Mouse (Mus musculus): ENCODE measurements around the gene Creb3l4.

The Creb3l4 gene

DNA sequence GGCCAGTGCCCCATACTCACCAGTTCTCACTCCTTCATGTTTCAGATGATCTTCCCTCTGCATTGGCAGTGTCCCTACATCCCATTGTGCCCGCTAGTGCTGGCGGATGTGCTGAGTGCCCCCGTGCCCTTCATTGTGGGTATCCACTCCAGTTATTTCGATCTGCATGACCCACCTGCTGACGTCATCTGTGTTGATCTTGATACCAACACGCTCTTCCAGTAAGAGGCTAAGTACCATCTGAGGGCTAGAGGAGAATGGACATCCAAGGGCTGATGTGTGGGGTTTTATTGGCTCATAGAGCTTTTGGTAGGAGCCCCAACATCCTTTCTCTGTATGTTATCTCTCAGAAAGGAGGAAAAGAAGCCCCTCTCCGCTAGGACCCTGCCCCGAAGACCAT is 27.5 kb upstream of the Creb3l4 start:
- ChIA-PET CTCF (interaction anchor here in 1 of 4 experiments (1.2 kb wide), 1 partner anchor 13 kb away, joined by 3 read pairs; no protein-coding TSS in a partner anchor), POLR2A (interaction anchor here in 3 of 4 experiments (0.5 to 1.2 kb wide), 6 partner anchors 9 to 74 kb away, joined by 3 to 5 read pairs (median 3); partner anchors contain the start of genes Gatad2b (in 2 of the 3) and Slc39a1 (in 1 of the 3))

DNA sequence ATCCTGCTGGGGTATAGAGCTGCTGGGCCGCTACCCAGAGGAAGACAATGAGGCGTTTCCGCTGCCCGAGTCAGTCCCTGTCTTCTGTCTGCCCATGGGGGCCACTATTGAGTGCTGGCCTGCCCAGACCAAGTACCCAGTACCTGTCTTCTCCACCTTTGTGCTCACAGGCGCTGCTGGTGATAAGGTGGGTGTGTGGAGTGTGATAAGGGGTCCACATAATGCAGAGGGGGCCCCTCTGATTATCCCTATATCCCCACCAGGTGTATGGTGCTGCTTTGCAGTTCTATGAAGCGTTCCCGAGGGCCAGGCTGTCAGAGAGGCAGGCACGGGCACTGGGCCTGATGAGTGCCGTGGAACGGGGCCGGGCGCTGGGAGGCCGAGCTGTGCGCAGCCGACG is 25.7 kb upstream of the Creb3l4 start:
- CTCF ChIA-PET: no interaction called here
- POLR2A ChIA-PET: interaction anchor here in 3 of 4 experiments (0.6 to 4.9 kb wide), 7 partner anchors 12 to 180 kb away, joined by 3 to 33 read pairs (median 4); partner anchors contain the start of genes Gatad2b (in 2 of the 3), Rab13 (in 1 of the 3), Rps27 (in 1 of the 3) and Slc39a1 (in 1 of the 3)

GRCm38 (mm10) chr3:90268190-90268589 is 24.9 kb upstream of the Creb3l4 start:
- POLR2A ChIA-PET: interaction anchor here in 3 of 4 experiments (0.6 to 4.9 kb wide), 9 partner anchors 9 to 355 kb away, joined by 3 to 55 read pairs (median 12); partner anchors contain the start of genes Rab13 (in 2 of the 3), Rps27 (in 2 of the 3), Gatad2b (in 1 of the 3) and Il6ra (in 1 of the 3)
- CTCF ChIA-PET: no interaction called here

DNA sequence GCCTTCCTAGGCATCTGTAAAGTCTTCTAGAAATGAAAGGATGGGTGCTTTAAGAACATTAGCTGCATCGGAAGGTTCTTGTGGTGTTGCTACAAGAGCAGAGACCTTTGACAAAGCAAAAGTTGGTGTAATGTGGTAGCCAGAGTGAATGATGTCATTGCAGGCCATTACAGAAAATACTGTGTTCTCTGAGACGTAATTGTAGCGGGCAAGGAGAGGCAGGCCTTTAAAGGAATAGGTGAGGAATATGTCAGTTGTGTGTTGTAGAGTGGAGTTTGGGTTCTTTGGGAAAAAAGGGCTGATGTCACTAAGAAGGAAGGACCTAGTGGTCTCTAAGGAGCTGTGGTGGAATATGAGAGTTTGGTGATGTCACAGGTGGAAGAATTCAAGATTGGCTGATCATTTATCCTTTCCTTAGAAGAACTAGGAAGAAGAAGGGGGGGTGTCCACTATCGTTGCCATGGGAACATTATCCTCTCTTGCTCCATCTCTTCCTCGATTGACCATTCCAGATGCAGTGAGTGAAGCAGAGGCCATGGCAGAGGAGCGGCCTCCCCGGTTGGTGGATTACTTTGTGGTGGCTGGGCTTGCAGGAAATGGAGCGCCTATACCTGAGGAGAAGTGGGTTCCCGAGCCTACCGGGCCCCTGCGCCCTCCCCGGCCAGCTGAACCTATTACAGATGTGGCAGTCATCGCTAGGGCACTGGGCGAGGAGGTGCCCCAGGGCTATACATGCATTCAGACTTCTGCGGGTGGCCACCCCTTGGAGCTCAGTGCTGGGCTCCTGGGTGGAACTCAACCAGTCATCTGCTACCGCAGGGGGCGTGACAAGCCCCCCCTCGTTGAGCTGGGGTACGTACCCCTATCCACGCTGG is 23.8 kb upstream of the Creb3l4 start:
- ChIA-PET POLR2A (interaction anchor here in 3 of 4 experiments (0.5 to 4.9 kb wide), 46 partner anchors 7 to 1792 kb away, joined by 3 to 55 read pairs (median 6); partner anchors contain the start of genes Gatad2b (in 2 of the 3), Jtb (in 2 of the 3), Slc27a3 (in 2 of the 3) and Slc39a1 (in 2 of the 3)), CTCF (interaction anchor here in 3 of 4 experiments (0.6 to 1.5 kb wide), 8 partner anchors 7 to 785 kb away, joined by 3 to 7 read pairs (median 3); partner anchors contain the start of gene Gatad2b (in 1 of the 3))

DNA sequence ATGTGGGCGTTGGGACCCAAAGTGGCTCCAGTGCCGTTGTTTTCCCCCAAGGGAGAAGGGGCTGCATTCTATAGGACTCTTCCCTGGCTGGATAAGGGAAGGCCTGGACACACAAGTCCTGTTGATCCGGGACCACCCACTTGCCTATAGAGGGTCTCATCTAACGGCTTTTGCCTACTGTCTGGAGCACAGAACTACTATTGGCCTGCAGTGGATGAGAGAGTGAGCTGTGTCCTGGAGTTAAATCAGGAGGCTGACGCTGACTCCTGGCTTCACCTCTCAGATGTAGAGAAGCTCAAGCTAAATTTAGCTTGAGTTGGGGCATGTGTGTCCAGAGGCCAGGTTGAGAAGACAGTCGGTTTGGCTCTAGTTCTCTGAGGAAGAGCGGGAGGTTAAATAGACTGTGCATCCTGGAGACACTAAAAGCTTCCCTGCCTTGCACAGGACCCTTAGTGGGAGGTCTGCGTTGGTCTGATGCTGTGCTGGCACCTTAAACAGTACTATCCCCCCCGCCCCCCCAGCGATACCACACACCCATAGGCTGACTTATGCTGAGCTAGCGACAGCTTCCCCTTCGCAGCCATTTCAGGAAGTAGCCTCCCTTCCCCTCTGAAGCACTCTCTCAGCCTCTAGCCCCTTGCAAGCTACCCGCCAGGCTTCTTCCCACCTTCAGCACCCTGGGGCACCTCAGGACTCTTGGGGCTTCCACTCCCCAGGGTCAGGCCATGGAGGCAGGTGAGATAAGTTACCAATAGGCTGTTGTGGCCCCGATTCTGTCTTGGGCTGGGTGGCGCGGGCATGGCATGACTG is 22.8 kb upstream of the Creb3l4 start:
- POLR2A ChIA-PET: interaction anchor here in 3 of 4 experiments (0.5 to 4.9 kb wide), 78 partner anchors 8 to 1793 kb away, joined by 3 to 55 read pairs (median 4); partner anchors contain the start of genes Creb3l4 (in 3 of the 3), Gatad2b (in 3 of the 3), Jtb (in 3 of the 3) and Rab13 (in 3 of the 3)
- CTCF ChIA-PET: interaction anchor here in 3 of 4 experiments (0.5 to 1.5 kb wide), 18 partner anchors 8 to 784 kb away, joined by 3 to 7 read pairs (median 4); partner anchors contain the start of genes Gatad2b (in 2 of the 3) and Slc39a1 (in 1 of the 3)

GRCm38 (mm10) chr3:90265034-90265931 is 22.0 kb upstream of the Creb3l4 start, which contains the start of gene Dennd4b:
Gene Dennd4b (plus strand): TSS chr3:90265185.
- CTCF ChIA-PET: interaction anchor here in 3 of 4 experiments (0.6 to 1.5 kb wide), 15 partner anchors 9 to 172 kb away, joined by 3 to 7 read pairs (median 4); partner anchors contain the start of genes Slc39a1 (in 2 of the 3) and Gatad2b (in 1 of the 3)
- POLR2A ChIA-PET: interaction anchor here in 3 of 4 experiments (0.5 to 4.9 kb wide), 65 partner anchors 8 to 389 kb away, joined by 3 to 55 read pairs (median 6); partner anchors contain the start of genes Creb3l4 (in 3 of the 3), Gatad2b (in 3 of the 3), Jtb (in 3 of the 3) and Rab13 (in 3 of the 3)

DNA sequence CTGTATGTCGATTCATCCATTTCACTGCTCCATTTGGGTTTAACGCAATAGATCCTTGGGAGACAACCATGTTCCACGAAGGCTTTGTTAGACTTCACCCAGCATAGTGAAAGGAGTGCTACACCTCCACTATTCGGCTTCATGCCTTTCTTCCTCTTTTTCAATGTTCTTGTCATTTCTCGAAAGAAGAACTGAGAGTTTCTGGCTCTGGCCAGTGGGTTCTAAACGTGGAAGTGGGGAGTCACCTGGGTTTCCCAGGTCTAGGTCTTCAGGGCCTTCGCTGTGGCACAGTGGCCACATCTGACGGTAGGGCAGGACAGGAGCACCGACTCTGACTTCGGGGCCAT is 21.3 kb upstream of the Creb3l4 start:
- CTCF ChIA-PET: interaction anchor here in 1 of 4 experiments (1.3 kb wide), 1 partner anchor 17 kb away, joined by 7 read pairs; the partner anchor contains the start of gene Slc39a1
- POLR2A ChIA-PET: interaction anchor here in 2 of 4 experiments (0.6 to 4.9 kb wide), 10 partner anchors 8 to 1098 kb away, joined by 3 to 55 read pairs (median 10); partner anchors contain the start of genes Slc27a3 (in 2 of the 2), Slc39a1 (in 2 of the 2), Creb3l4 (in 1 of the 2) and Gatad2b (in 1 of the 2)

GRCm38 (mm10) chr3:90263121-90263771 is 19.9 kb upstream of the Creb3l4 start:
- POLR2A ChIA-PET: interaction anchor here in 3 of 4 experiments (0.6 to 1.8 kb wide), 3 partner anchors 9 to 15 kb away, joined by 3 to 7 read pairs (median 6); partner anchors contain the start of genes Slc39a1 (in 2 of the 3) and Crtc2 (in 1 of the 3)
- CTCF ChIA-PET: interaction anchor here in 1 of 4 experiments (0.6 kb wide), 1 partner anchor 93 kb away, joined by 4 read pairs; no protein-coding TSS in a partner anchor

DNA sequence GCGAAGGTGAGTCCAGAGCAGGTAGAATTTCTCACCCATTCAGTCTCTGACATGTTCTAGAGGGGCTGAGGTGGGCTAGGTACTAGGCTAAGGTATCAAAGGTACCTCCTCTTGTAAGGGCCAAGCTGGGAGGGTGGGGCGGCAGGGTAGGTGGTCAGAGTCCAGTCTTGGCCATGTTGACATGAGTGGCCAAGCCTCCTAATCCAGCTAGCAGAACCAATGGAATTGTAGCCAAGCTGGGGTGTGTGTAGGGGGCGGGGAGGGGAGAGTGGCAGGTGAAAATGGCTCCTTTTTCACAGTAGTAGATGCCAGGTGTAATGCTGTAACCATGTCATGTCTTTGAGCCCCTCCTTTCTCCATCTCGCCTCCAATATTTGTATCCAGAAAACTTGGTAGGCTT is 15.2 kb upstream of the Creb3l4 start:
- POLR2A ChIA-PET: interaction anchor here in 3 of 4 experiments (1.0 to 1.6 kb wide), 7 partner anchors 11 to 45 kb away, joined by 3 to 8 read pairs (median 4); partner anchors contain the start of genes Slc39a1 (in 2 of the 3), Rab13 (in 1 of the 3) and Rps27 (in 1 of the 3)
- CTCF ChIA-PET: no interaction called here

DNA sequence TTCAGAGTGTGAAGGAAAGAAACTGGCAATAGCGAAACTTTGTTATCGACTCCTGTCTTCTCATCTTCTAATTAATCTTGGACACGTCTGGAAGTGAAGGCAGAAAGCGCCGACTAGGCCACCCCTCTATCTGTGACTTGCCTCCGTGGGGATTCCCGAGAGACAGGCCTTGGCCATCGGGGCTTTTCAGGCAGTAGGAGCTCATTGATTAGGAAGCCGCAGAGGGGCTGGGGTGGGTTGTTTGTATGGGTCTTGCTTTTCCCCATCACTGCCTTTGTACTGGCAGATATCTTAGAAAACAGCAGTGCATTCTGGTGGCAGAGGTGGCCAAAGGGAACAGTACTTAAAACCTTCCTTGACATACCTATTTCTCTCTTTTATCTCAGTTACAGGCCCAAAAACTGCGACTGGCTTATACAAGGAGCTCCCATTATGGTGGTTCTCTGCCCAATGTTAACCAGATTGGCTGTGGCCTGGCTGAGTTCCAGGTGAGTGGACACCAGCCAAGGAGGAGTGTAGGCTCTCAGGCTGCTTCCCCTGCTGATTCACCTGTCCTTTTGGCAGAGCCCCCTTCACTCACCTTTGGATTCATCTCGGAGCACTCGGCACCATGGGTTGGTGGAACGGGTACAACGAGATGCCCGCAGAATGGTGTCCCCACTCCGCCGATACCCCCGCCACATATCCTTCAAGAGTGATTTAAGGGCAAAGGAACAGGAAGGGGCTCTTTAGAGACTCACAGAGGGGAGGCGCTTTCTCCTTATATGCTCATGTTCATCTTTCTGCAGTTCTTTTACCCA is 13.6 kb upstream of the Creb3l4 start:
- POLR2A ChIA-PET: interaction anchor here (0.5 to 3.4 kb wide), 13 partner anchors 9 to 286 kb away, joined by 3 to 26 read pairs (median 4); partner anchors contain the start of genes Slc39a1 (in 3 of the 4), Dennd4b (in 2 of the 4), Rab13 (in 1 of the 4) and Rps27 (in 1 of the 4)
- CTCF ChIA-PET: interaction anchor here in 2 of 4 experiments (0.6 to 1.8 kb wide), 4 partner anchors 9 to 218 kb away, joined by 3 to 7 read pairs (median 6); no protein-coding TSS in a partner anchor

DNA sequence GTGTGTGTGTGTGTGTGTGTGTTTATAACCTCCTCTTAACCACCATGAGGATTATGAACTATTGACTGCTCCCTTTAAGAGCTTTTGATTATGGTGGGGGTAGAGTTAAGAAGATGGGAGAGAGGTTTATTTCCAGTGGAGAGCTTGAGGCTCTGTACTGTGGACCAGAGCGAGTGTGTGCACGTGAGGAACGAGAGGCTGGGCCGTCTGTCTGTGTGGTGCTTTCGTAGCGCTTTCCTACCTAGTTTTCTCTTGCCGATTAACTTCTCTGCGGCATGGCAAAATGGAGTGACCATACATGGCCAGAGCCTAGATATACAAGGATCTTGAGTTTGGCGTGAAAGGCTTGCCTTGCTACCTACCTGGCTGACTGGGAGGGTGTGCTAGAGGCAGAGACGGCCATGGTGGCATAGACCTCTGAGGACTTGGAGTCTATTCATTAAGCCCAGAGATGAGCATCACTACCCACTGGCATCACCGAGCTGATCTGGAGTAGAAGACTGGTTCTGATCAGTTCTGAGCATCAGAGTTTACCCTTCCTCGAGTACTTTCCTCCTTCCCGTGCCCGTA is 12.6 kb upstream of the Creb3l4 start:
- POLR2A ChIA-PET: interaction anchor here in 2 of 4 experiments (0.6 to 3.4 kb wide), 9 partner anchors 9 to 38 kb away, joined by 3 to 26 read pairs (median 3); partner anchors contain the start of genes Creb3l4 (in 1 of the 2), Dennd4b (in 1 of the 2), Jtb (in 1 of the 2) and Slc39a1 (in 1 of the 2)
- CTCF ChIA-PET: interaction anchor here in 2 of 4 experiments (0.6 to 1.8 kb wide), 4 partner anchors 10 to 350 kb away, joined by 3 to 7 read pairs (median 4); no protein-coding TSS in a partner anchor

DNA sequence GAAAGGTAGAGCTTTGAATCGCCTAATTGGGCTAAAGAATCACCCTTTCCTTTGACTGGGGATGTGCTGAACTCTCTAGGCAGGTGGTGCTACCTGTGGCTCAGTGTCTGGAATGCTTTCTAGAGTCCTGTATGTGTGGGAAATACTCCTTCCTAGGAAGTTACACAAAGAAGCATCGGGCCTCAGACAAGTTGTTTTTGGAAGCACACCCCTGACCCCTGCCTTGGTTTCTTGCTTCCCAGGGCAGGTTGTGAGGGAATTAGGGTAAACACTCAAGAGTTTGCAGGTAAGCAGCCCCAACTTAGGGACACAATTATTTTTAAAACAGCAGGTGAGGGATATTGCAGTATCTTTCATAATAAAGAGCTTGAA is 11.9 kb upstream of the Creb3l4 start:
- ChIA-PET POLR2A (interaction anchor here in 2 of 4 experiments (0.5 to 3.4 kb wide), 6 partner anchors 8 to 259 kb away, joined by 3 to 26 read pairs (median 4); partner anchors contain the start of genes Creb3l4 (in 1 of the 2), Dennd4b (in 1 of the 2), Jtb (in 1 of the 2) and Slc39a1 (in 1 of the 2)), CTCF (interaction anchor here in 2 of 4 experiments (0.7 to 1.8 kb wide), 3 partner anchors 10 to 351 kb away, joined by 3 to 5 read pairs (median 4); no protein-coding TSS in a partner anchor)

DNA sequence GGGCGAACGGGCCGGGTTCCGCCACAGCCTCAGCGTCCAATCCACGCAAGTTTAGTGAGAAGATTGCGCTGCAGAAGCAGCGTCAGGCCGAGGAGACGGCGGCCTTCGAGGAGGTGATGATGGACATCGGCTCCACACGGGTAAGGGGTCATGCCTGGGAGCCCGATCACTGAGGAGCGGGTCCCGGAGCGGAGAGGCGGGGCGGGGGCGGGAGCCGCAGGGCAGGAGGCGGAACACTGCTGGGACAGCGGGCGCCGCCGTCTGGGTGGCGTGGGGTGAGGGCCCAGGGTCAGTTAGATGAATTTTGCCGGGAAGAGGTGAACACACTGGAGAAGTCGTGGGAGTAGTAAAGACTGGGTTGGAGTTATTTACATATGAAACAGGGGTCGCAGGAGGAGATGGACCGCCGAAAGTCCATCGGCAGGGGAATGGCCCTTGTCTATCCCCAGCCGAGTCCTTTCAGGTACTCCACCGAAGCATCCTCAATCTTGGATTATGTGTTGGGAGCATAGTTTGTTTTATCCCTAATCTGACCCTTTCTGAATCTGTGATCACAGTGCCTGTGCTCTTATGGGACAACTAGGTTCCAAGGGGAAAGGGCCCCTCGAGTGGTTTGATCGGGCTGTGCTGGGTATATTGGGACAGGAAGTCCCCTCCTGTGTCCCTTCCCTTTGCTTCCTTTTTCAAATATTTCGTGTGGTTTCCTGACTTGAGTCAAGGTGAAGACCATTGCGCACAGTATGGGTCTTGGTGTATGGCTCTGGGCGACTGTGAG is 11.3 kb upstream of the Creb3l4 start:
- ChIA-PET CTCF (interaction anchor here in 2 of 4 experiments (0.7 to 0.8 kb wide), 2 partner anchors 26 to 352 kb away, joined by 3 to 4 read pairs; no protein-coding TSS in a partner anchor), POLR2A (interaction anchor here in 3 of 4 experiments (0.5 to 3.4 kb wide), 10 partner anchors 10 to 258 kb away, joined by 3 to 26 read pairs (median 3); partner anchors contain the start of genes Jtb (in 2 of the 3), Creb3l4 (in 1 of the 3), Dennd4b (in 1 of the 3) and Gatad2b (in 1 of the 3))
